Mouse (Mus musculus): ENCODE results near the gene B3galt4.
A peak's percentile ranks its signal among the peaks of the same experiment; 100 is the strongest.

Gene B3galt4

GRCm38 (mm10) chr17:33920282-33921097 lies 30.8 kb downstream of the B3galt4 start:
- DNase-seq (ENCODE audit: low spot score in 2 of 2): peak; percentile 76 to 85

- DNase-seq (ENCODE audit: low spot score in 2 of 2): peak in 1 of 2 experiments; percentile 45
Observed at GRCm38 (mm10) chr17:33919351-33920281, 31.7 kb downstream of the B3galt4 start.

- no peak for DNase-seq (ENCODE audit: low spot score in 2 of 2)
Observed at GRCm38 (mm10) chr17:33918293-33919203, 32.7 kb downstream of the B3galt4 start.

- no peak for DNase-seq (ENCODE audit: low spot score in 2 of 2)
Observed at GRCm38 (mm10) chr17:33917656-33918292, 33.5 kb downstream of the B3galt4 start.

GRCm38 (mm10) chr17:33916847-33917655 lies 34.2 kb downstream of the B3galt4 start:
- DNase-seq (ENCODE audit: low spot score in 2 of 2): no peak

- no peak for DNase-seq (ENCODE audit: low spot score in 2 of 2)
Observed at GRCm38 (mm10) chr17:33916294-33916693, 35.0 kb downstream of the B3galt4 start.

GRCm38 (mm10) chr17:33915671-33916250 lies 35.5 kb downstream of the B3galt4 start, which contains the start of the genes Tapbp and Zbtb22:
TSS of gene Tapbp (plus strand) at chr17:33915899.
TSS of gene Zbtb22 (plus strand) at chr17:33915904.
- peak; percentile 96 to 98 for DNase-seq (ENCODE audit: low spot score in 2 of 2)

- DNase-seq (ENCODE audit: low spot score in 2 of 2): no peak
Observed at GRCm38 (mm10) chr17:33914969-33915391, 36.3 kb downstream of the B3galt4 start.

- DNase-seq (ENCODE audit: low spot score in 2 of 2): no peak
Observed at GRCm38 (mm10) chr17:33913905-33914304, 37.4 kb downstream of the B3galt4 start.

- no peak for DNase-seq (ENCODE audit: low spot score in 2 of 2)
Observed at GRCm38 (mm10) chr17:33913264-33913663, 38.0 kb downstream of the B3galt4 start.

- DNase-seq (ENCODE audit: low spot score in 2 of 2): no peak
Observed at GRCm38 (mm10) chr17:33911813-33912414, 39.4 kb downstream of the B3galt4 start.

GRCm38 (mm10) chr17:33911052-33911812 lies 40.1 kb downstream of the B3galt4 start:
- DNase-seq (ENCODE audit: low spot score in 2 of 2): no peak

GRCm38 (mm10) chr17:33910346-33911051 lies 40.8 kb downstream of the B3galt4 start:
- DNase-seq (ENCODE audit: low spot score in 2 of 2): no peak

- DNase-seq (ENCODE audit: low spot score in 2 of 2): no peak
Observed at GRCm38 (mm10) chr17:33909869-33910250, 41.4 kb downstream of the B3galt4 start.

GRCm38 (mm10) chr17:33909077-33909868 lies 42.0 kb downstream of the B3galt4 start, which contains the start of gene Daxx:
TSS of gene Daxx (plus strand) at chr17:33909414.
- DNase-seq (ENCODE audit: low spot score in 2 of 2): peak; percentile 98 to 99

GRCm38 (mm10) chr17:33908331-33909076 lies 42.8 kb downstream of the B3galt4 start:
- DNase-seq (ENCODE audit: low spot score in 2 of 2): peak; percentile 51 to 59

Data from frontal cortex, postnatal 36 days (tissue).